Mouse (Mus musculus): ENCODE measurements around the gene Pxmp4.

Pxmp4 gene

DNA sequence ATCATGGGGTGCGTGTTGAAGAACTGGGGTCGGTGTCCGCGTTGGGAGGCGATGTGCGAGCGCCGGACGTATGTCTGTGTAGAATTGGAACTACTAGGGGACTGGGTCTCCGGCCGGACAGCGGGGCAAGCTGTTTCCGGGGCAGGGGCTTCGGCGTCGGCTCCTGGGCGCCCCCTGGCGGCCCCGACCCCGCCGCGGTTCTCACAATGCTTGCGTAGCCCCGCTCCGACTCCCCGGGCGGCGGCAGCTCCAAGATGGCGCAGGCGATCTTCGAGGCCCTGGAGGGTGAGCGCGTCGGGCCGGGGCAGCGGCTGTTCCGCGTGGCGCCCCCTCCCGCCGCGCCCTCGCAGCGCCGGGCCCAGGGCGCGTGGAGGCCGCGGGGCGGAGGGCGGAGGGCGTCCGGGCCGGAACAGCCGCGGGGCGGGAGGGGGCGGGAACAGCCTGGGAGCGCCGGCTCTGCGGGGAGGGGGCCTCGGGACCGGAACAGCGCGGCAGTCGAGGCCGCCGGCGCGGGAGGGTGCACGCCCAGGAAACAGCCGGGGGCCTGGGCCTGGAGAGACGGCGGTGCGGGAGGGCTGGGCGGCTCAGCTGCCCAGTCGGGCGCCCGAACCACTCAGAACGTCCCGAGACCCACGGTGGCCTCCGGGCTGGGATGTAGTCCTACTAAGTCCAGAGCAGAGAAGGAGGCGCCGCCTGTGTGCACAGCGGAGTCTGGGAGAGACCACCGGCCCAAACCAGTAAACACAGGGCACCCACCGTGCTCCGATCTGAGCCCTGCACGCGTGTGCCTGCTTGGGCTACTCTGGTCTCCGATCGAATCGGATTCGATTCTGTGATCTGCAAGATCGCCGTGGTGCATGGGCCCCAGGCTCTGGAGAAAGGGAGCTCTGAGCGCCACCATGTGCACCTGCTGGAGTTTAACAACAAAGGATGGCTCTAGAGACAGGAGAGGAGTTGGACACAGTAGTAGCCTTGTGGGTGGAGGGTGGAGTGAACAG lies 9.9 kb upstream of the Pxmp4 start, which contains the start of the genes Zfp341 and 4930519P11Rik:
Zfp341 (plus strand) TSS at position 180 of the 998 bp plus-strand sequence.
4930519P11Rik (minus strand) TSS at position 320 of the 998 bp plus-strand sequence.
- peak; percentile 79 to 87 for DNase-seq (ENCODE audit: low spot score in 2 of 2)

DNA sequence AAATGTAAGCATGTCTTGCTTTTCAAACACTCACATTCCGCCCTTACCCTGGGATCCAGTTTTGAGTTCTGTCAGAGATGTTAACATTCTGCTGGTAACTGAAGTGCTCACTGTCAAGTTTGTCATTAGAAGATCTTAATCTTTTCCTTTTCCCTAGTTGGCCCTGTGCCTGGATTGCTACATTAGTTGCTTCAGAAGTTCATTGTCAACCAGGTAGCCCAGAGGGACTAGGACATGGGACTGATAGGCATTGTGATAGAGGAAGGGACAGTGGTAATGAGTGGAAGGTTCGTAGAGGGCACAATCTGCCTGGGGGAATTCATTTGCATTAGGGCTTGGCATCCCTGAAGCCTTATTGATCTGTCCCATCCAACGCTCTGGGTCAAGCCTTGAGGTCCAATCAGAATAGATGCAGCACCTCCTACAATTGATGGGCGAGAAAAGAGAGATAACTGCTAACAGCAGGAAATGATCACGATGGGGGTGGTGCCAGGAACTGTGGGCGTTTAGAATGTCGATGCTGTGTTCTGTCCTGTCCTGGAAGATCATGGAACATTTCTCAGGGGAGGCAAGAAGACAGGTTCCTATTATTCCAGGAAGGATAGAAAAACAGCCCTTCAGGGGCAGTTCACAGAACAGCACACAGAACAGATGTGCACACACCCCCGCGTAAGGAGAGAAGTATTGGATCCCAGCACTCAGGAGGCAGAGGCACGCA lies 5.7 kb upstream of the Pxmp4 start:
- no peak for DNase-seq (ENCODE audit: low spot score in 2 of 2)

DNA sequence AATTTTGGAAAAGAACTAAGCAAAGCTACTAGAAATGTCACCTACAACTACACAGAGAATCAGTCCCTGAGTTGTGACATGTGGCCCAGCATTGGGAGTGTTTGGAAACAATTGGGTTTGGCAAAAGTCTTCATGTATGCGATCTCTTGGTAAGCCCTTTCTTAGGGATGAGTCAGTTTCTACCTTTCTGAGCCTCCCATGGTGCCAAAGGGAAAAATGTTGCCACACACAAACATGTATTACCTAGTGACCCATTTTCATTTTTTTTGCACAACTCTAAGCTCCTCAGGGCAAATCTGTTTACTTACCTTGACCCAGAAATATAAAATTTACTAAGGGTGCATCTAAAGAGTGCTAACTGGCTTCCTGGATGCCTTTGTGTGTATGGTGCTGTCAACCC lies 3.5 kb upstream of the Pxmp4 start:
- DNase-seq (ENCODE audit: low spot score in 2 of 2), result no peak

DNA sequence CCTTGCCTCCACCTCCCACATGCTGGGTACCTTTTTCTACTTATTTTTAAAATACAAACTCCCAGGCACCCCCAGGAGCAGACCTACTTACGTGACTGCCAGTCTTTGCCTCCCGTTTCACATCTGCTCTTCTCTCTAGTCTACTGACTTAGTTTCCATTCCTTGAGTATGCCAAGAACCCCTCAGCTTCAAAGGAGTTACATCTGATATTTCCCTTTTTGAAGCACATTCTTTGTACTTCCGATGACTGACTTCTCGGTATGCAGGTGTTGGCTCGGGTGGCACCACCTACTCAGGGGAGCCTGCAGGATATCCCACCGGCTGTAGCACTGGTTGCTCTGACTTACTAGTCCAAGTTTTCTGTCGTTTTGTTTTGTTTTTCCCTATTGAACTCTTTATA lies 648 bp upstream of the Pxmp4 start:
- DNase-seq (ENCODE audit: low spot score in 2 of 2), result no peak

DNA sequence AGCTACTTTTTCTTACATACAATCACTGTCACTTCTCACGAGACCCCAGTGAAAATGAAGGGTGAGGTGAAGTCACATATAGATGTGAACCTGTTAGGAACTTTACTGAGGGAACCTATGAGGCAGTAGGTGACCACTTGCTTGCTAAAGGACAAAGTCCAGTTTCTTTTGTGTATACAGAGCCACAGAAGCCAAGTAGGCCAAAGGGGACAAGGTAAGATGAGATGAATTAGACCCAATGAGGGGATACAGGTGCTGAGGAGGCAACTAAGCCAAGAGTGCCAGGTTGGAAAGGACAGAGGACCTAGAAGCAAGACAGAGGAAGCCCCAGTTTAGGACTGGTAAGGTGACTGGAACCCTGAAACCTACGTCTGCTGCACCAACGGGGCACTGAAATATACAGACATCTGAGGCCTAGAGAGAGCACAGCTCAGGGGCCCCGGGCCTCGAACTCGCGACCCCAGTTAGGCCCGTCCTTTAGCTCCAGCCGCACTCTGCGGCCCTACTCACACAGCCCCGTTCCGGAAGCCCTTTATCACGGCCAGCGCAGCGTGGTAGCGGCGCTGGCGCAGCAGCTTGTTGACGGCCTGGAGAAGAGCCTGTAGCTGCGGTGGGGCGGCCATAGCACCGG lies 386 bp downstream of the Pxmp4 start:
- DNase-seq (ENCODE audit: low spot score in 2 of 2), result no peak

DNA sequence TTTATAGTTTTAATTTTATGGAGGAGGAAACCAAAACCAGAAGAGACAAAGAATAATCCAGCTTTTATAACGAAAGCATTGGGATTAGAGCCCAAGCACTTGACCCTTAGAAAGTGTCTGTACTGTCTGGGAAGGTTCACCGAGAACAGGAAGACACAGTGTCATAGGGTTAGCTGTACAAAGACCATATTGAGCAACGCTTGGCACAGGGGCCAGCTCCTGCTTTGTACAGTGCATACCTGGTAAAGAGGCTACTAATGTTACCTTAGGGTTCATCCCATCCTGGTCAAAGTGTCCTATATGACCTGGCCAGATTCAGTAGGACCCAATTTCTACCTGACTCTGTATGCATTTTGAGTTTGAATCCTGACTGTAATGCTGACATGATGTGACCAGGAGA lies 2.2 kb downstream of the Pxmp4 start:
- no peak for DNase-seq (ENCODE audit: low spot score in 2 of 2)

DNA sequence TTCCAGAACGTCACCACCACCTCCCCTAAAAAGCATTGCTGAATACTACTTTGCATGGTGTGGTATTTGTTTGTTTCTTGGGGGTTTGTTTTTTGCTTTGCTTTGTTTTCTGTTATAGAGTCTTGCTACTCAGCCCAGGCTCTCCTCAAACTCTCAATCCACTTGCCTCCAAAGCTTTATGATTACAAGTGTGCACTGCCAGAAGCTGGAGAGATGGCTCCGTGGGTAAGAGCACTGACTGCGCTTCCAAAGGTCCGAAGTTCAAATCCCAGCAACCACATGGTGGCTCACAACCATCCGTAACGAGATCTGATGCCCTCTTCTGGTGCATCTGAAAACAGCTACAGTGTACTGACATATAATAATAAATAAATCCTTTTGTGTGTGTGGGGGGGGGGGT lies 2.9 kb downstream of the Pxmp4 start:
- DNase-seq (ENCODE audit: low spot score in 2 of 2), result no peak

DNA sequence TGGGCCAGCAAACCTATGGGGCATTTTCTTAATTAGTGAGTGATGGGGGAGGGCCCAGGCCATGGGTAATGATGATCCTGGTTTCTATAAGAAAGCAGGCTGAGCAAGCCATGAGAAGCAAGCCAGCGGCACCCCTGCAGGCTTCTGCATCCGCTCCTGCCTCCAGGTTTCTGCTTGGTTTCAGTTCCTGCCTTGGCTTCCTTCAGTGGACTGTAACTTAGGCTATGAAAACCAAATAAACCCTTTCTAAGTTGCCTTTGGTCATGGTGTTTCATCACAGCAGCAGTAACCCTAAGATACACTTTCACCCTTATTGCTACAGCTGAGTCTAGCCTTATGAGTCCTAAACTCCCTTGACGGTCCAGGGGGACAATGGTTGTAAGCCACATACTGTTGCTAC lies 6.1 kb downstream of the Pxmp4 start:
- no peak for DNase-seq (ENCODE audit: low spot score in 2 of 2)

DNA sequence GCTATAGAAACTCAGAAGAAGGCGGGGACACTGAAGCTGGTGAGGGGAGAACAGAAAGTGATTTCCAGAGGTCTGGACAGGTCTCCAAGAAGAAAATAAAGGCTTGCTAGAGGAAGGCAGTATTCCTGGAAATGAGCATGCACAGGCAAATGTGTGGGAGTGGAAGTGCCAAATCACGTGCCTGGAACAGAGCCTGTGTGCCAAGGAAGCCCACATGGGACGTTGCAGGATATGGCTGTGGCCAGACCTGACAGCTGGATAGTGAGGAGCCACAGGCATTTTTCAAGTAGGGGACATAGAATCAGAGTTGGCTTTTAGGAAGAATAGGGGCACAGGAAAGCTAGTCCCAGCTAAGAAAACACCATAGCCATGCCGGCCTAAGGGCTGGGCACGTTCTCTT lies 7.7 kb downstream of the Pxmp4 start:
- no peak for DNase-seq (ENCODE audit: low spot score in 2 of 2)

DNA sequence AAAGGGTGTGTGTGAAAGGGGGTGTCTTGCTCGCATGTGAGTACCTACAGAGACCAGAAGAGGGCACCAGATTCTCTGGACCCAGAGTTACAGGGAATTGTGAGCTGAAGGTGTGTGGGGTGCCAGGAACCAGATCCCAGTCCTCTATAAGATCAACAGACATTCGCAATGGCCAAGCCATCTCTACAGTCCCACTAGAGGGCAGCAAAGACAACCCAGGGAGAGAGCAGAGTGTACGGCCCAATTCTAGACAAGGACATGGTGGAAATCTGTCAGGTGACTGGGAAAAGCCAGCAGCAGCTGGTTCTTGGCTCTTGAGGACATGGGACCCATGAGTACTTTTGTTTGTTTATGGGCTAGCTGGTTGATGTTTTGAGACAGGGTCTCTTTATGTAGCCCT lies 10.5 kb downstream of the Pxmp4 start:
- DNase-seq (ENCODE audit: low spot score in 2 of 2), result no peak

DNA sequence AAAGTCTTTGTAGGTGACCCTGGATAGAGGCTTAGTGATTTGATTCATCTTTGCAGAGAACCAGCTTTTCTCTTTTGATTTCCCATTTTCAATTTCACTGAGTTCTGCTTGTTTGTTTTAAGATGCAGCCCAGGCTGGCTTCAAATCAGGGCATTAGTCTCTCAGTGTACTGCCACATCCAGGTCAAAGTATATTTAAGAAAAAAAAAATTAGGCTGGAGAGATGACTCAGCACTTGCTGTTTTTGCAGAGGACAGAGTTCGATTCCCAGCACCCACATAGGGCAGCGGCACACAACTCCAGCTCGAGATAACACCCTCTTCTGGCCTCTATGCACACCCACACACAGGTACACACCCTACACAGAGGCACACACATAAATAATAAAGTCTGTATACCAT lies 12.3 kb downstream of the Pxmp4 start:
- no peak for DNase-seq (ENCODE audit: low spot score in 2 of 2)

DNA sequence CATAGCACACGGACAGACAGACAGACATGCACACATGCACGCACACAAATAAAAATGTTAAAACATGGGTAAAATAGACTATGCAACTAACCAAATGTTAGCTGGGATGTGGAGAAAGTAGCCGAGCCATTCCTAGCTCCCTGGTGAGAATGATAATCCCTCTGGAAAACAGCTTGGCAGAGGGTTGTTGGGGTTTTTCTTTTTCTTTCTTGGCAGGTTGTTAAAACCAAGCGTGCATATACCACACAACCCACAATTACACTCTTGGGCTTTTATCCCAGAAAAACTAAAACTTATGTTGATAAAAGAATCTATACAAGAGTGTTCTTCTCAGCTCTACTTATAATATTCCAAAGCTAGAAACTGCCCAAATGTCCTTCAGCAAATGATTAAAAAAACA lies 14.5 kb downstream of the Pxmp4 start:
- no peak for DNase-seq (ENCODE audit: low spot score in 2 of 2)

DNA sequence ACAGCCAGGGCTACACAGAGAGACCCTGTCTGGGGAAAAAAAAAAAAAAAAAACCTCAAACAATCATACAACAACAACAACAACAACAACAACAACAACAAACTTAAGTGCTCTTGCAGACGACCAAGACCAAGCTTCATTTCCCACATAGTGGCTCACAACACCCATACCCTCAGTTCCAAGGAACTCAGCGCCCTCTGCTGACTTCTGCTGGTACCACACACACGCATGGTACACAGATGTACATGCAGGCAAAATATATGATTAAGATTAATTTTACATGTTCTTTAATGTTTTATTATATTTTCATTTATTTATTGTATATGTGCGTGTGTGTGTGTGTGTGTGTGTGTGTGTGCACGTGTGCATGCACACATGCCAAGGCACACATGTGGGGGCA lies 17.1 kb downstream of the Pxmp4 start:
- DNase-seq (ENCODE audit: low spot score in 2 of 2), result peak in 1 of 2 experiments; percentile 55

DNA sequence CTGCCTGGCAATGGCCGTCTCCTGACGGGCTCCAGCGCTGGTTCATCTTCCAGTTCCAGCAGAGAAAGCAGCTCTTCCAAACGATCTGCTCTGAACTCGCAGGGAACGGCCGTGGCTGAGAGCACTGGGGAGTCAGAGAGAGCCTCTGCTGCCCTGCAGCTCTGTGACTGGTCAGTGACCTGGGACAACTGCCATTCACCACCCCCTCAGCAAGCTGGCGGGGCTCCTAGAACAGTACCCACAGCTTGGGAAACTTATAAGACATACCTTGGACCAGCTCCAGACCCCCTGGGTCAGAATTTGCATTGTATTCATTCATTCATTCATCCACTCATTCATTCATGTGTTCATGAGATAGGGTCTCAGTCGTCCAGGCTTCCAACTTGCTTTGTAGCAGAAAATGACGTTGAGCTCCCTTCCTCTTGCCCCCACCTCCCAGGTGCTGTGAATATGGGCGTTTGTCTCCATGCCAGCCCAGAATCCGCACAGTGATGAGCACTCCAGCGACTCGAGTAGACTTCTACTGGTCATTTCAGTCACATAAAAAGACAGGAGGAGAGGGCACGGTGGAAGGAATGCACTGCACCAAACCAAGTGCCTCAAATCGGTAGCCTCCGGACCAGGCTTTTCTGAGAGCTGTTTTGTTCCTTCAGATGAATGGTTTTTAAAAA lies 18.4 kb downstream of the Pxmp4 start:
- no peak for DNase-seq (ENCODE audit: low spot score in 2 of 2)

DNA sequence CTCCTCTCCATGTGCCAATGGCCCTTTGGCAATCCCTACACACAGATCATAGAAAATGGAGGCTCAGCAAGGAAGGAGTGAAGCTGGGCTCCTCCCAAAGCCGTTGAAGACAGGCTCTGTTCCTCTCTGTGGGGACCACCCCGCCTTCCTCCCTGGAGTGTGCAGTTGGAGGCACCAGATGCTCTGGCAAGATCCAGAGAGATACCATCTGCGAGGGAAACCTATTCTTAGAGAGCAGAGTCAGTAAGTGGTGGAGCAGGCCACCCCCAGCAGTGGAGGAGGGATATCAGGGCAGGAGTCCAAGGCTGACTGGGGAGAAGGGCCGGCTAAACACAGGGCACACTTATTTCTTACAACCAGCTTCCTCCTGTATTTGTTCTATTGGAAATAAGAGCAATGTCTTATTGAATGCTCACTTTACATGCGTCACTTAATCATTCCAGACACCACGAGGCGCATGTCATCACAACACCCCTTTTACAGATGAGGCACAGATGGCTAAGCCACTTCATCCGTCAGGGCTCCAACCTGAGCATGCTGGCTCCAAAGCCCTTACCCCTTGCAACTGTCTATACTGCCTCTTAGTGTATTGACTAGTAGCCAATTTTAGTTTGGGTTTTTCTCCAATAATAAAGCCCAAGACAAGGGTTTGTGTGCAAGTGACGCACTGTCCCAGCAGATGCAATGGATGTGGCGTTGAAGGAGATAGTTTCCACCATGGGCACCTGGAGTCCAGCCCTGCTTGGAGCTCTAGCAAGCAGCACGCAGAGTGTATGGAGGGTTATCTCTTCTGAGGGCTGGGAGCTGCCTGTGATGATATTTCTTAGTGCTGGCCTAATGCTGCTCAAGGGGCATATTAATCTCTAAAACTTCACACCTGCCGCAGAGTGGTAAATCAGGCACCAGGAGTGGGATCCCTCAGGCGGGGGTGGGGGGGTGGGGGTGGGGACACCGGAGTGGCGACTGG lies 19.3 kb downstream of the Pxmp4 start:
- no peak for DNase-seq (ENCODE audit: low spot score in 2 of 2)

DNA sequence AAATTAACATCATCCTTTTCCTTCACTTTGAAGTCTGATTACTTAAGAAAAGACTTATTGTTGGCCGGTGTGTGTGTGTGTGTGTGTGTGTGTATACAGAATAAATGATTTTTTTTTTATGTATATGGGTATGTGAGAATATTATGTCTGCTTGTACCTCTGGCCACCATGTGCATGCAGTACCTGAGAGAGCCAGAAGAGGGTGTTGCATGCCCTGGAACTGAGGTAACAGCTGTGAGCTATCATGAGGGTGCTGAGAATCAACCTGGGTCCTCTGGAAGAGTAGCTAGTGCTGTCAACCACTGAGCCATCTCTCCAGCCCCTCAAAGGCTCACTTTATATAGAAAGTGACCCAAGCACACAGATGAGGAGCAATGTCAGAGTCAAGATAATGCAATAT lies 22.1 kb downstream of the Pxmp4 start:
- no peak for DNase-seq (ENCODE audit: low spot score in 2 of 2)

DNA sequence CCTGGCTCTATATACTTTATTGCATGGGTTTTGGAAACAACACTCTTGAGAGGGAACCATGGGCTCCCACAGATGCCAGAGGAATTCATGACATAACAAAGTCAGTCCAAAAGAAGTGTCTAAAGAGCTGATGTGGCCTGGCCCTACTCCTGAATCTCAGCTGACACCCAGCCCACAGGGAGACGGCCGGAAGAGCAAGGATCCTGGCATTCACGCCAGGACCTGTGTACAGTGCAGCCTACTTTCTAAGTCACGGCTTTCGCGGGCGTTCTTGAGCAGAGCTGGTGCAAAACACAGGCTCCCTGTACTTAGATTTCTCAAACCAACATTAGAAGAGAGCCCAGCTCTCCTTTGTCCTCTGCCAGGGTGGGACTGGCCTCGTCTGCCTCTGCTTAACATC lies 22.9 kb downstream of the Pxmp4 start:
- DNase-seq (ENCODE audit: low spot score in 2 of 2), result no peak

DNA sequence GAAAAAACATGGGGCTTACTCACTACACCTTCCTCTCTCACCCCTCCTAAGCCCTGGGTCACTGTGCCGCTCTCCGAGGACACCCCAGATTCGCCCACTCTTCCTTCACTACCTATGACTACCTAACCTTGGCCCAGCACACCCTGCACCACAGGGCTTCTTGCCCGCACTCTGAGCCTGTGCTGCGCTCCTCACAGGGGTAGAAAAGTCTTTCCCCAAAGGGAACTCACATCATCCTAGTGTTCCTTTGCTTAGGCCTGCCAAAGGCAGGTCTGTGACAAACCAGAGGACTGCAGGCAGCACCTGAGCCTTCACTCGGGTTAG lies 25.8 kb downstream of the Pxmp4 start:
- no peak for DNase-seq (ENCODE audit: low spot score in 2 of 2)

DNA sequence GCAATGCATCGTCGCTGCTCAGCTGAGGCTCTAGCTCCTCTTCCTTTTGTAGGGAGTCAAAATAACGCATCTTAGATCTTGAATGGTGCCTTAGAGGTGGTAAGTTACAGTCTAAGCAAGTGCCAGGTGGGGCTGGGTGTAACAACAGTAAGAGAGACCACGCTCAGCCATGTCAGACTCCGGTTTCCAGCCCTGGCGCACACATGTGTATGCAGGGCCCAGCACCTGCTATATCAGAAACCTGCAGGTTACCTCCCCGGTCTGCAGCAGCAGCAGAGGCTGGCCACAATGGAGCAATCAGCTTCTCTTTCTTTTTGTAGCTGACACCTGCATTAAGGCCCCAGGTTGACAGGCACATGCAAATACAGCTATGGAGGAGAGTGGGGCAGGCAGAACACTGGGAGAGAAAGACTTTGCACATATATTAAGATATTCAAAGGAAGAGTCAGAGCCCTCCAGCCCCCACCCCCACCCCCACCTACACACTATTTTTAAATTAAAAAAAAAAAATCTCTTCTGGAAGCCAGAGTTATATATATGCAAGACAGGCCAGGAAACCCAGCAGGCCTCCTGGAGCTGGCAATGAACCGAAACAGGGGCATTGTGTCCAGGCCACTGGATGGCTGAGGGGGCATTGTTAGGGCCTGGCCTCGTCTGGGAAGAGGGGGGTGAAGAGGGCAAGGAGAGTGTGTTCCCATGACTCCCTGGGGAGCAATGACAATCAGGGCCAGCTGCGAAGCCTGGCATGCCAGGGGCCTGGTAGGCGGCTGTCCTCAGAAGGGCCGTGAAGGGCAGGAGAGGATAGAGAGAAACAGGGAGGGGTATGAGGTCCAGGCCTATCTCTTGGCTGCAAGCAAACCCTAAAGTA lies 26.4 kb downstream of the Pxmp4 start:
- no peak for DNase-seq (ENCODE audit: low spot score in 2 of 2)

DNA sequence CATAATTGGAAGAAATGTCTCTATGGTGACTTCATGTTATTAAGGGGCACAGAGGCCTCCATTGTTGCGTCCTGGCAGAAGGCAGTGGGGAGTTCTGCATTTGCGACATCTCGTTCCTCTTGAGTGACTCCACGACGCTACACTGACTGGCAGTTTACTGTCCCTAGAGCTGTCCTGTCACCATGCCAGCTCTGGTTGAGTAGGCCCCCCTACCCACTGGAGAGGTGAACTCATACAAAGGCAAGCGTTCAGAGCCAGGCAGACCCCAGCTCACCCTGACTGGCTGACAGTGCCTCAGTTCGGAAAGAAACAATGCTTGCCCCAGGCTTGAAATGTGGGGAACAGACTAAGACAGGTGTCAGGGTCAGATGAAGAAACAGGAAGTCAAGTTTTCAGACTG lies 29.2 kb downstream of the Pxmp4 start:
- DNase-seq (ENCODE audit: low spot score in 2 of 2), result peak in 1 of 2 experiments; percentile 17

All from spleen, postnatal 14 days (tissue).